Mouse (Mus musculus): Measurements from ENCODE around the gene Ccdc12. TPM values are rescaled to one million over a fixed set of nuclear protein-coding genes. Genes with fewer than 3 reads are reported as not detected.

Gene Ccdc12
- polyA plus RNA-seq, 1 experiment from 2014 or later: 174 TPM

DNA sequence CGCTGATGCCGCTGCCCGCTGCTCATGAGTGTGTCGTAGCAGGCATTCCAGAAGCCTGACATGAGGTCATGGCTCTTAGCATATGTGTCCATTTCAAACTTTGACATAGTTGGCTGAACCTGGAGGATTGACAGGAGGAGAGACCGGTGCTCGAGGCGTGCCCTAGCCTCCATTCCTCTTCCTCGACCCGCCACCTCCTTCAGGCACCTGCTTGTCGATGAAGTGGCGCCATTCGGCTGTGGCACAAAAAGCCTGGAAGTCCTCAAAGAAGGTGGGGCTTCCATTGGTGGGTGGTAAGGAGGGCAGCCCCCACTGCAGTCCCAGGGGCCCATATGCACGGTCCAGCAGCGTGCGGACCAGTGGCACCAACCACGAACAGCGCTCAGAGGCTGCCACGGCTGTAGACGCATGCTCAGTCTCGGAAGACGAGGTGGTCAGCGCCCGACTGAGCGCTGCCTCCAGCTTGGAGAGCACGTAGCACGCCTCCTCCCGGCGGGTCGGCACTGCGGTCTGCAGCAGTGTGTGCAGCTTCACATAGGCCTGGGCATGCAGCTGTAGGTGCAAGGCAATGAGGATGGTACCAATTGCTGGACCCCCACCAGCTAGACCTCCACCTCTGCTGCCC is 24.5 kb upstream of the Ccdc12 start:
- H3K27me3 ChIP-seq (replicated peaks; ENCODE audit: low read depth, poor library complexity, severe bottlenecking): peaks cover 92% of the 10 kb centered on the region
- no peaks in the 10 kb centered on the region for H3K9me3 ChIP-seq
- H3K4me3 ChIP-seq: peak overlapping the region; percentile 52
- peak; percentile 59 for DNase-seq (ENCODE audit: low spot score)
- peaks cover 6% of the 10 kb centered on the region; the same call in 1 of the 2 replicates for H3K36me3 ChIP-seq (replicated peaks)
- H3K27ac ChIP-seq (replicated peaks): 0 out of 2 replicates have a peak overlapping the region, but pooled peaks have one; percentile 25
- H3K4me1 ChIP-seq: peaks cover 29% of the 10 kb centered on the region
- WGBS: 12% methylated on average over 30 of the region's 30 CpGs

GRCm38 (mm10) chr9:110632671-110633070 is 23.6 kb upstream of the Ccdc12 start:
- Histone ChIP-seq H3K36me3 (replicated peaks) (peaks cover 6% of the 10 kb centered on the region; the same call in 1 of the 2 replicates), H3K9me3 (no peaks in the 10 kb centered on the region), H3K4me3 (0 out of 2 replicates have a peak overlapping the region, but pooled peaks have one; percentile 4), H3K27ac (replicated peaks) (no peak overlapping the region), H3K4me1 (peaks cover 29% of the 10 kb centered on the region), H3K27me3 (replicated peaks; ENCODE audit: low read depth, poor library complexity, severe bottlenecking) (peaks cover 88% of the 10 kb centered on the region)
- no peak for DNase-seq (ENCODE audit: low spot score)
- WGBS: 81% methylated on average over 15 of the region's 15 CpGs

- no peak overlapping the region for H3K4me3 ChIP-seq
- 81% methylated on average over 17 of the region's 17 CpGs for WGBS
- H3K9me3 ChIP-seq: no peaks in the 10 kb centered on the region
- no peak for DNase-seq (ENCODE audit: low spot score)
- H3K36me3 ChIP-seq (replicated peaks): no peaks in the 10 kb centered on the region
- H3K4me1 ChIP-seq: peaks cover 29% of the 10 kb centered on the region
- H3K27me3 ChIP-seq (replicated peaks; ENCODE audit: low read depth, poor library complexity, severe bottlenecking): peaks cover 76% of the 10 kb centered on the region
- 0 out of 2 replicates have a peak overlapping the region, but pooled peaks have one; percentile 15 for H3K27ac ChIP-seq (replicated peaks)
These were observed 22.4 kb upstream of the Ccdc12 start for GRCm38 (mm10) chr9:110633882-110634281.

DNA sequence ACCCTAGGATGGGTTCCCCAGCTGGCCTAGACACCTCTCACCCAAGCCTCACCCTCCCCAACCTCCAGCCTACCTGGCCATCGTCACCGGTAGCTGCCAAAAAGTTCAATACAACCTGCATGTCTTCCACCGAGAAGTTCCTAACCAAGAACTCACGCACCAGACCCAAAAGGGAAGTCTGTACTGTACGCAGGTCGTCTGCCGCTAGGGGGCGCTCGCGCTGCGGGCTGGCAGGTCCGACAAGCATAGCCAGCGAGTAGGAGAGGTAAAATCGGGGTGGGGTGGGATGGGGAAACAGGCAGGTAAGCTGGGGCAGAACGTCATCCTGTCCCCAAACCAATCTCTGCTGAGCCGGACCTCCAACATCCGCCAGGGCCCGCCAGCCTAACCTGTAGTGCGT is 21.1 kb upstream of the Ccdc12 start:
- WGBS: 5% methylated on average over 19 of the region's 19 CpGs
- DNase-seq (ENCODE audit: low spot score): peak; percentile 91
- H3K4me3 ChIP-seq: no peak overlapping the region
- peaks cover 64% of the 10 kb centered on the region for H3K27me3 ChIP-seq (replicated peaks; ENCODE audit: low read depth, poor library complexity, severe bottlenecking)
- H3K4me1 ChIP-seq: peaks cover 29% of the 10 kb centered on the region
- no peaks in the 10 kb centered on the region for H3K36me3 ChIP-seq (replicated peaks)
- no peak overlapping the region for H3K27ac ChIP-seq (replicated peaks)
- H3K9me3 ChIP-seq: no peaks in the 10 kb centered on the region

GRCm38 (mm10) chr9:110638611-110639021 is 17.7 kb upstream of the Ccdc12 start:
- H3K27me3 ChIP-seq (replicated peaks; ENCODE audit: low read depth, poor library complexity, severe bottlenecking): peaks cover 30% of the 10 kb centered on the region
- WGBS: 88% methylated on average over 10 of the region's 10 CpGs
- H3K36me3 ChIP-seq (replicated peaks): no peaks in the 10 kb centered on the region
- H3K9me3 ChIP-seq: no peaks in the 10 kb centered on the region
- H3K27ac ChIP-seq (replicated peaks): no peak overlapping the region
- DNase-seq (ENCODE audit: low spot score): no peak
- H3K4me3 ChIP-seq: no peak overlapping the region
- peaks cover 21% of the 10 kb centered on the region for H3K4me1 ChIP-seq

DNA sequence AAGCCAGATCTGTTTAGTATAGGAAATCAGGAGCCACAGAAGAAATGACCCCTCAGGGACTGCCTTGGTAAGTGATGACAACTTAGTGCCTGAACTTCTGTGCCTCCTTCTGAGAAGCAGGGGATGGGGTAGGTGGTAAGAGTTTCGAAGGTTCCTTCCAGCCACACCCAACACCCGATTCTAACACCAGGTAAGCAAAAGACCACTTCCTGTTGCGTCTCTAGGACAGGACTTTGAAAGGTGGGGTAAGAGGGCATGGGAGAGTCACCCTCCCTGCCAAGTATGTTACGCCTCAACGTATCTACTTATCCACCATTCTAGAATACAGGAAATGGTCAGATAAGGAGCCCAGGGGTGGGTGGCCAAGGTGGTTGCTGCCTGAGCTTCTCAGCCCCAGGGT is 15.3 kb upstream of the Ccdc12 start:
- H3K27me3 ChIP-seq (replicated peaks; ENCODE audit: low read depth, poor library complexity, severe bottlenecking): peaks cover 6% of the 10 kb centered on the region
- H3K36me3 ChIP-seq (replicated peaks): no peaks in the 10 kb centered on the region
- H3K4me3 ChIP-seq: no peak overlapping the region
- H3K27ac ChIP-seq (replicated peaks): no peak overlapping the region
- H3K4me1 ChIP-seq: peaks cover 17% of the 10 kb centered on the region
- 92% methylated on average over 5 of the region's 5 CpGs for WGBS
- DNase-seq (ENCODE audit: low spot score): no peak
- no peaks in the 10 kb centered on the region for H3K9me3 ChIP-seq

GRCm38 (mm10) chr9:110642812-110643524 is 13.3 kb upstream of the Ccdc12 start:
- no peak for DNase-seq (ENCODE audit: low spot score)
- no peaks in the 10 kb centered on the region for H3K36me3 ChIP-seq (replicated peaks)
- H3K27ac ChIP-seq (replicated peaks): no peak overlapping the region
- no peaks in the 10 kb centered on the region for H3K27me3 ChIP-seq (replicated peaks; ENCODE audit: low read depth, poor library complexity, severe bottlenecking)
- peaks cover 17% of the 10 kb centered on the region for H3K4me1 ChIP-seq
- no peaks in the 10 kb centered on the region for H3K9me3 ChIP-seq
- 55% methylated on average over 5 of the region's 5 CpGs for WGBS
- no peak overlapping the region for H3K4me3 ChIP-seq

DNA sequence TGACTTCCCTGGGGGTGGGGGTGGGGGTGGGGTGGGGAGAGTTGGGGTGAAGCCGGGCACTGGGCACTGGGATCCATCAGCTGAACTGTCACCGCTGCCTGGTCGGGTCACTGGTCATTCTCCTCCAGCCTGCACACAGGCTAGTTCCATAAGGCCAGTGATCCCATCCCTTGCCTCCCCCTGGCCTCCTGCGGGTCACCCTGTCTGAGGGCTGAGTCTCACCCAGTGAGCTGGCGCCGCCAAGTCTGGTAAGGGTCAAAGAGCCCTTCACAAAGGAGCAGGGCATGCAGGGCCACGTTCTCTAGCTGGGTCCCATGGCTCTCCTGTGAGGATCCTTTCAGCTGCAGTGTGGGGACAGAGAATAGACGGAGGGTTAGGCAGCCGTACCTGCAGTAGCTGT is 12.5 kb upstream of the Ccdc12 start:
- Histone ChIP-seq H3K4me3 (no peak overlapping the region), H3K9me3 (no peaks in the 10 kb centered on the region), H3K4me1 (peaks cover 17% of the 10 kb centered on the region), H3K27ac (replicated peaks) (no peak overlapping the region), H3K36me3 (replicated peaks) (no peaks in the 10 kb centered on the region), H3K27me3 (replicated peaks; ENCODE audit: low read depth, poor library complexity, severe bottlenecking) (no peaks in the 10 kb centered on the region)
- 62% methylated on average over 9 of the region's 9 CpGs for WGBS
- no peak for DNase-seq (ENCODE audit: low spot score)

GRCm38 (mm10) chr9:110644295-110644694 is 12.0 kb upstream of the Ccdc12 start:
- no peak overlapping the region for H3K27ac ChIP-seq (replicated peaks)
- no peak for DNase-seq (ENCODE audit: low spot score)
- H3K9me3 ChIP-seq: no peaks in the 10 kb centered on the region
- H3K4me1 ChIP-seq: peaks cover 17% of the 10 kb centered on the region
- no peaks in the 10 kb centered on the region for H3K27me3 ChIP-seq (replicated peaks; ENCODE audit: low read depth, poor library complexity, severe bottlenecking)
- no peaks in the 10 kb centered on the region for H3K36me3 ChIP-seq (replicated peaks)
- no peak overlapping the region for H3K4me3 ChIP-seq
- 85% methylated on average over 10 of the region's 10 CpGs for WGBS

GRCm38 (mm10) chr9:110645219-110645618 is 11.1 kb upstream of the Ccdc12 start:
- no peak overlapping the region for H3K27ac ChIP-seq (replicated peaks)
- peaks cover 20% of the 10 kb centered on the region for H3K4me1 ChIP-seq
- 73% methylated on average over 9 of the region's 9 CpGs for WGBS
- H3K27me3 ChIP-seq (replicated peaks; ENCODE audit: low read depth, poor library complexity, severe bottlenecking): no peaks in the 10 kb centered on the region
- no peak overlapping the region for H3K4me3 ChIP-seq
- no peaks in the 10 kb centered on the region for H3K9me3 ChIP-seq
- H3K36me3 ChIP-seq (replicated peaks): no peaks in the 10 kb centered on the region
- DNase-seq (ENCODE audit: low spot score): no peak

DNA sequence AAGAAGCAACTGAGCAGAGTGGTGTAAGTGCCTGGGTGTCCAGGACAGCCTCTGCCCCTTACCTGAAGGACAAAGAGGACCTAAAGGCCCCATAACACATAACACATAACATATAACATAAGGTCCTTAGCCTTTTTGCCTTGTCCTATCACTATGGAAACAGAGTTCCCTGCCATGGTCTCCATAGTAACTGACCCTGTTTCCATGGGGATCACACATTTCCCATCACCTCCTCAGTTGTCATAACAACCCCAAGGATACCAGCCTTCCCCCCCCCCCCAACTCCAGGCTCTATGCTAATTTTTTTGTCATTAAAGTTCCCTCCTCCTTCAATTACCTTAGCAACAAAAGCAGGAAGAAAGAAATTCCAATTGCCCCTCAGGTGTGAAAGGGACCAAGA is 6.5 kb upstream of the Ccdc12 start:
- H3K4me3 ChIP-seq: no peak overlapping the region

GRCm38 (mm10) chr9:110651931-110652722 is 4.2 kb upstream of the Ccdc12 start:
- no peaks in the 10 kb centered on the region for H3K9me3 ChIP-seq
- peak; percentile 38 for DNase-seq (ENCODE audit: low spot score)
- H3K27ac ChIP-seq (replicated peaks): no peak overlapping the region
- H3K4me1 ChIP-seq: peaks cover 51% of the 10 kb centered on the region
- H3K4me3 ChIP-seq: peak overlapping the region; percentile 84
- WGBS: 33% methylated on average over 13 of the region's 13 CpGs
- peaks cover 37% of the 10 kb centered on the region for H3K27me3 ChIP-seq (replicated peaks; ENCODE audit: low read depth, poor library complexity, severe bottlenecking)
- no peaks in the 10 kb centered on the region for H3K36me3 ChIP-seq (replicated peaks)

More for the DNA sequence above, 6.5 kb upstream of the Ccdc12 start:
- DNase-seq (ENCODE audit: low spot score): no peak
- no peaks in the 10 kb centered on the region for H3K36me3 ChIP-seq (replicated peaks)
- no peak overlapping the region for H3K27ac ChIP-seq (replicated peaks)
- no peaks in the 10 kb centered on the region for H3K9me3 ChIP-seq
- H3K27me3 ChIP-seq (replicated peaks; ENCODE audit: low read depth, poor library complexity, severe bottlenecking): peaks cover 37% of the 10 kb centered on the region
- peaks cover 35% of the 10 kb centered on the region for H3K4me1 ChIP-seq

All from embryonic facial prominence, embryonic 10.5 days (tissue).